Mouse (Mus musculus) hindbrain, embryonic 15.5 days (tissue): ENCODE data around the gene Cyp26c1. TPM values are rescaled to one million over a fixed set of nuclear protein-coding genes. Genes with fewer than 3 reads are reported as not detected.

Source experiments
- ATAC-seq: fragments of 200-750 bp; cut with Nextera tagmentation; 2 replicates; pipeline ENCODE4 v1.8.0; 2017; ENCODE audit warnings: low read depth, moderate number of reproducible peaks, moderate TSS enrichment; ENCODE audit not compliant: low FRiP score
- H3K27ac ChIP-seq: fragments of 300-500 bp; sonication (generic); replicated peaks from 2 replicates; pipeline ENCODE4 v1.5.1; 2015; ENCODE audit warnings: mild to moderate bottlenecking, inconsistent platforms
- H3K27me3 ChIP-seq: fragments of 300-500 bp; sonication (generic); 2 replicates; pipeline ENCODE4 v1.6.1; 2015; ENCODE audit warnings: control low read depth, inconsistent platforms
- H3K36me3 ChIP-seq: fragments of 300-500 bp; sonication (generic); 2 replicates; pipeline ENCODE4 v1.6.1; 2015; ENCODE audit warnings: control low read depth, inconsistent platforms
- H3K4me1 ChIP-seq: fragments of 300-500 bp; sonication (generic); replicated peaks from 2 replicates; pipeline ENCODE4 v1.6.1; 2015; ENCODE audit warnings: control low read depth, inconsistent platforms
- H3K4me2 ChIP-seq: fragments of 300-500 bp; sonication (generic); 2 replicates; pipeline ENCODE4 v1.6.1; 2015; ENCODE audit warnings: moderate library complexity, mild to moderate bottlenecking, inconsistent platforms
- H3K4me3 ChIP-seq: fragments of 300-500 bp; sonication (generic); 2 replicates; pipeline ENCODE4 v1.5.1; 2015; ENCODE audit warnings: mild to moderate bottlenecking, inconsistent platforms
- H3K9ac ChIP-seq: fragments of 300-500 bp; sonication (generic); 2 replicates; pipeline ENCODE4 v1.6.1; 2015; ENCODE audit warnings: inconsistent platforms
- H3K9me3 ChIP-seq: fragments of 300-500 bp; sonication (generic); 2 replicates; pipeline ENCODE4 v1.6.1; 2016; ENCODE audit warnings: control low read depth, inconsistent platforms
- WGBS: fragments of 180-500 bp; shearing (Covaris S2); methylation state at CpG from one replicate; pipeline ENCODE4 v1.1.7; 2015; 5-methylcytosine and 5-hydroxymethylcytosine counted together
- polyA plus RNA-seq: library from polyadenylated mRNA; unstranded; fragments of >200 nt; fragmentation: Nextera tagmentation; extraction: Ambion mirVana; gene quantifications from 2 replicates; pipeline ENCODE4 v1.2.1, GENCODE M21; 2015

The Cyp26c1 gene
- not detected in 2 replicates for polyA plus RNA-seq

DNA sequence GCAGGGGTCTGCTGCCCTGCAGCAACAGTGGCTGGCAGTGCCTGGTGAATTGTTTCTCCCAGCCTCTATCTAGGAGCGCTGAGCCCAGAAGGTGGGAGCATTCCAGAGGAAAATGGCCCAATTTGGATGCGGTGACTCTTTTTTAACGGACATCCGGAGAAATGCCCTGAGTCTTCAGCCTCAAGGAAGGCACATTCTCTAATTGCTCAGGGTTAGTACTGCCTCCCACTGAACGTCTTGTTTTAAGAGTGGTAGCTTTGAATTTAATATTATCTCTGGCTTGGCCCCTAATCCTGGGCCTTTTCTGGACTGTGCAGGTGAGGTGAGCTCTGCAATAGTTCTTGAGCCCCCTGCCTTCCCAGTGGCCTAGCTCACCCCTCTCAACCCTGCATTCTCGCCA lies at the start of gene Cyp26c1:
TSS of gene Cyp26c1 (plus strand) at position 301 of the 400 bp plus-strand sequence.
- Histone ChIP-seq H3K9ac (no peak within 1 kb of the TSS), H3K4me1 (peaks cover 12% of the 10 kb centered on the region), H3K9me3 (no peaks in the 10 kb centered on the region), H3K27me3 (peaks cover 86% of the 10 kb centered on the region), H3K4me3 (no peak within 1 kb of the TSS), H3K4me2 (no peak within 1 kb of the TSS), H3K27ac (no peak within 1 kb of the TSS), H3K36me3 (no peaks in the 10 kb centered on the region)
- no peak for ATAC-seq
- WGBS = 10% methylated on average over 6 of the region's 6 CpGs

DNA sequence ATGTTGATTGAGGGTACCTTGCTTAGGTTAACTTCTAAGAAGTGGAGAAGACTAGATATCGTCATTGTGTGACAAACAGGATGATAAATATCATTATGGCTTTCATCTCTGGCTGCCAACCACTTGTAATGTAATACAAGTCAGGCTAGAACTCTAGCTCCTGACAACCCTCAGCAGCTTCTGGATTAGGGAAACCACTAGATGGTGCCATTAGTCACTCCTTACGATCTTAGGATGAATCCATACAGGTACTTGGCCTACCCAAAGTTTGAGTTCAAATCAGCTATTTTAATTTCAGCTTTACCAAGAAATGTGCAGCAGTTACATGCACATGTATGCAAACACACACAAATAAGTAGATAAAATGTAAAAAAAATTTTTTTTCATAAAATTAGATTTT lies 37.4 kb upstream of the Cyp26c1 start:
- WGBS = 46% methylated on average over 2 of the region's 2 CpGs
- Histone ChIP-seq H3K27ac (no peak overlapping the region), H3K27me3 (no peaks in the 10 kb centered on the region), H3K4me1 (no peaks in the 10 kb centered on the region), H3K36me3 (no peaks in the 10 kb centered on the region), H3K9me3 (no peaks in the 10 kb centered on the region), H3K4me3 (no peak overlapping the region), H3K4me2 (no peak overlapping the region), H3K9ac (no peak overlapping the region)
- ATAC-seq = no peak

DNA sequence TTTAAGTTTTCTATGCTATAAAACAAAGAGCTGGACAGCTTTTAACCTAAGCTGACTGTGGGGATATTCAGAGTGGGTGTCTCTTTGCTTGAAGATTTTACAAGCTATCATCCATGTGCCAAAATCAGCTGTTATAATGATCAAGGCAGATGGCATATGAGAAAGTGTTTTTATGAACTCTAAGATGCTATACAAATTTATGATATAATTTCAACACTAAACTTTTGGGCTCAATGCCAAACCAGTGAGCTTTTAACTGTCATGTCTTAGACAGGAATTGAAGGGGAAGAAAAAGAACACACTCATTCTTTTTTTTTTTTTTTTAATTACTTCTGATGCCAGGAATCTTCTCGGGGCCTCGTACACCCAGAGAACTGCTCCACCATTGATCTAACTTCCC lies 34.9 kb upstream of the Cyp26c1 start:
- no peaks in the 10 kb centered on the region for H3K36me3 ChIP-seq
- H3K9me3 ChIP-seq = no peaks in the 10 kb centered on the region
- H3K9ac ChIP-seq = no peak overlapping the region
- H3K4me1 ChIP-seq = no peaks in the 10 kb centered on the region
- no peak for ATAC-seq
- no peaks in the 10 kb centered on the region for H3K27me3 ChIP-seq
- no peak overlapping the region for H3K4me2 ChIP-seq
- 65% methylated on average over 2 of the region's 2 CpGs for WGBS
- H3K4me3 ChIP-seq = no peak overlapping the region
- no peak overlapping the region for H3K27ac ChIP-seq

DNA sequence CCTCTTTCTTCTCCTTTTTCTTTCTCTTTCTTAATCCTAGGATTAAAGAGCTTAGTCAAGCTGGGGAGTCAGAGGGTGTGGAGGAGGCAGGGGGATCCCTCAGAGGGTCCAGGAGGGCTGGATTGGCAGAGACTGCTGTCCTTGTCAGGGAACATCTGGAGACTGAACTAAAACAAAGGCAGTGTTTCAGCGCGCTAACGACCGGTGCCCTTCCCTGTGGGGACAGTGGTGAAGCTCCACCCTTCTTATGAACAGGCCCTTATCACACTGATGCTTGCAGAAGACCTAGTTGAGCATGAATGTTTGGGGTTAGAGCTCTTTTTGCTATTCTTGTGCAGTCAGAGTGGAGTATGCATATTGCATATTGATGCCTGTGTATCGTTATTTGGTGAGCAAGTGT lies 31.4 kb upstream of the Cyp26c1 start:
- Histone ChIP-seq H3K27me3 (no peaks in the 10 kb centered on the region), H3K4me3 (no peak overlapping the region), H3K4me1 (no peaks in the 10 kb centered on the region), H3K9me3 (no peaks in the 10 kb centered on the region), H3K36me3 (no peaks in the 10 kb centered on the region), H3K9ac (no peak overlapping the region), H3K27ac (no peak overlapping the region), H3K4me2 (no peak overlapping the region)
- 29% methylated on average over 5 of the region's 5 CpGs for WGBS
- ATAC-seq = no peak

DNA sequence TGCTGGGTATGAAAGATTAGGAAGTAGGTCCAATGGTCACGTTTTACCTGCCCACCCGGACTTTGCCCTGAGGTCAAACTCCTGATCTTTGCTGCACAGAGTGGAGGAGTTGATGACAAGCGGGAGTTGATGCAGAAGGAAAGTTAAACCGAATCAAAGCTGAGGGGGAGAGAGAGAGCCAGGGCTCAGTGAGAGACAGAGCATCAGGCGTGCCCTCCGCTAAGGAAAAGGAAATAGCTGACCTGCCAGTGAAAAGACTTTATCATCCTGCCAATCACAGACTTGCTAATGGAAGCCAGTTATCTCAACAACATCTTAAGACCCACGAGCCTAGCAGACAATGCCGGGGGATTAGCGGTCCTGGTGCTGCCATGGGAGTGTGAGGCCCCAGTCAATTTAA lies 28.9 kb upstream of the Cyp26c1 start:
- no peak overlapping the region for H3K4me2 ChIP-seq
- H3K4me1 ChIP-seq = no peaks in the 10 kb centered on the region
- H3K27ac ChIP-seq = no peak overlapping the region
- no peaks in the 10 kb centered on the region for H3K27me3 ChIP-seq
- no peak overlapping the region for H3K9ac ChIP-seq
- no peaks in the 10 kb centered on the region for H3K9me3 ChIP-seq
- no peak overlapping the region for H3K4me3 ChIP-seq
- H3K36me3 ChIP-seq = no peaks in the 10 kb centered on the region
- 9% methylated on average over 9 of the region's 9 CpGs for WGBS
- no peak for ATAC-seq

DNA sequence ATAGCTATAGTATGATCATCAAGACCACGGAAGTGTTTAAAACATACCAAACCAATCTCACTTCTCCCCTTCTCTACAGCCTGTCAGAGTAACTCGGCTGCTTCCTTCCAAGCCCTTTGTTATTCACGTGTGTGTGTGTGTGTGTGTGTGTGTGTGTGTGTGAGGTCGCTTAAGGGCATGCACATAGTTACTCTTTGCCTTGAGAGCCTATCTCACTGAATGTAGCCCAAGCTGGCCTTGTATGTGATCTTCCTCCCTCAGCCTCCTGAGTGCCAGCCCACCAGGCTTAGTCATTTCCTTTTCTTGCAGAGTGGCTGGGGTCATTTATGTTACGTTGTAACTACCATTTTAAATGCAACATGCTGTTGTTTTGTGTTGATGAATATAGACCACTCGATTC lies 20.1 kb upstream of the Cyp26c1 start:
- Histone ChIP-seq H3K4me3 (no peak overlapping the region), H3K4me2 (no peak overlapping the region), H3K27ac (no peak overlapping the region), H3K9me3 (no peaks in the 10 kb centered on the region), H3K4me1 (no peaks in the 10 kb centered on the region), H3K27me3 (no peaks in the 10 kb centered on the region), H3K36me3 (no peaks in the 10 kb centered on the region), H3K9ac (no peak overlapping the region)
- ATAC-seq = no peak
- WGBS = 68% methylated on average over 6 of the region's 6 CpGs

DNA sequence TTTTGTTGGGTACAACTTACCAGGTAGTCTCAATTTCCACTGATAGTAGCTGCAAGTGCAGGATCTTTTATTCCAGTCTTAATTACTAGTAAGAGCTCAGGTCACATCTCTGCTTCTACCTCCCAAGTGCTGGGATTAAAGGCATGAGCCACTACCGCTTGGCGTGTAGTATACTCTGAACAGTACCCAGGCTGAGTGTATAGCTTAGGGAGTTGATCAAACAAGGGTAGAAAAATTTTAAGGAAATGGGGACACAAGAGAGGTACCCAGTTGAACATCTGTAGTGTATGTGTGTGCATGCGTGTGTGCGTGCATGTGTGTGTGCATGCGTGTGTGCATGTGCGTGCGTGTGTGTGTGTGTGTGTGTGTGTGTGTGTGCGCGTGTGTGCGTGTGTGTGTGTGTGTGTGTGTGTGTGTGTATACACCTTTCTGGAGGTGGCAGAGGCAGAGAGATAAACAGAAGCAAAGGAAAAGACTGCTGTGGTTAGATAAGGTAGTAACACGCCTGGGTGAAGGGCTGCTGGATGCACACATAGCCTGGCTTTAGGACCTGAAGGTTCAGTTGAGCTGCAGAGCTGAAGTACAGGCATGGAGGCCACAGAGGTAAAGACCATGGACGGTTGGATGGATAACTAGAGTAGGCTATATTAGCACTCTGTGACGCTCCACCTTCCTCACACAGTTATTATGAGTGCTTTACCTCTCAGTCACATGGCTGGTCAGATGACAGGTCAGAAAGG lies 17.4 kb upstream of the Cyp26c1 start:
- no peaks in the 10 kb centered on the region for H3K27me3 ChIP-seq
- no peak for ATAC-seq
- H3K4me3 ChIP-seq = no peak overlapping the region

DNA sequence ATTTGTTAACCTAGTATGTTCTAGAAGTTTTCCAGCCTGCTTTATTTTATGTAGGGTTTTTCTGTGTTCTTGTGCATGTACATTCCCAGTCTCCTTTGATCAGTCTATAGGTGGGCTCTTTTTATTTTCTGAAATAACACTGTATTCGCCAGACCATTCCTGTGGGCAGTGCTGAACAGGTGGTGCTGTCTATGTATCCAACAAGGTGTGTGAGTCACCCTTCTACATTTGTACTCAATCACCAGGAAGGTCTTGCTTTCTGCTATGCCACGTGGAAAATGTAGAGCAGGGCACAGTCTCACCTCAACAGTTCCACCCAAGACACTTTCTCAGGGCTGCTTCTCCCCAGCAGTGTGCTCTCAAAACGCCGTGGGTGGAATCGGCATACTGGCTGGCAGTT lies 16.7 kb upstream of the Cyp26c1 start:
- WGBS = 90% methylated on average over 5 of the region's 5 CpGs
- Histone ChIP-seq H3K9ac (no peak overlapping the region), H3K4me2 (no peak overlapping the region), H3K27ac (no peak overlapping the region), H3K9me3 (no peaks in the 10 kb centered on the region), H3K4me3 (no peak overlapping the region), H3K4me1 (no peaks in the 10 kb centered on the region), H3K36me3 (no peaks in the 10 kb centered on the region), H3K27me3 (no peaks in the 10 kb centered on the region)
- no peak for ATAC-seq

More for the DNA sequence above, 17.4 kb upstream of the Cyp26c1 start:
- Histone ChIP-seq H3K4me2 (no peak overlapping the region), H3K9me3 (no peaks in the 10 kb centered on the region), H3K9ac (no peak overlapping the region), H3K4me1 (no peaks in the 10 kb centered on the region), H3K36me3 (no peaks in the 10 kb centered on the region), H3K27ac (no peak overlapping the region)
- WGBS = 86% methylated on average over 13 of the region's 13 CpGs

DNA sequence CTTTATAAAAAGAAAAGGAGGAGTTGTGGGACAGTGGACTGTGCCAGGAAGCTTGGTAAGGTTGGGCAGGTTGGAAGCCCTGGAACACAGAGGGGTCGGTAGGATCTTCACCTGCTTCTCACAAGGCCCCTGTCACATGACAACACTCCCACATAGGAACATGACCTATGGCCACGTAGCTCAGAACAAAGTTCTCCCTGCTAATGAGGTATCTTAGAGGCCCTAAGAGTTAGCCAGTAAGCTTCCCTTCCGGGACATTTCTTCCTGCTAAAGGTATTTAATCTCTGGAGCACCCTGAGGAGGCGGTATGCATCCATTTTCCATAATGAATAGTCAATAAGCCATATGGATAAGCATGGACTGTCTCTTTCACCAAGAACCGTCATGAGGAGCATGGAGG lies 15.9 kb upstream of the Cyp26c1 start:
- ATAC-seq = no peak
- 83% methylated on average over 5 of the region's 5 CpGs for WGBS
- Histone ChIP-seq H3K4me2 (no peak overlapping the region), H3K27ac (no peak overlapping the region), H3K4me3 (no peak overlapping the region), H3K4me1 (no peaks in the 10 kb centered on the region), H3K27me3 (no peaks in the 10 kb centered on the region), H3K36me3 (no peaks in the 10 kb centered on the region), H3K9ac (no peak overlapping the region), H3K9me3 (no peaks in the 10 kb centered on the region)

DNA sequence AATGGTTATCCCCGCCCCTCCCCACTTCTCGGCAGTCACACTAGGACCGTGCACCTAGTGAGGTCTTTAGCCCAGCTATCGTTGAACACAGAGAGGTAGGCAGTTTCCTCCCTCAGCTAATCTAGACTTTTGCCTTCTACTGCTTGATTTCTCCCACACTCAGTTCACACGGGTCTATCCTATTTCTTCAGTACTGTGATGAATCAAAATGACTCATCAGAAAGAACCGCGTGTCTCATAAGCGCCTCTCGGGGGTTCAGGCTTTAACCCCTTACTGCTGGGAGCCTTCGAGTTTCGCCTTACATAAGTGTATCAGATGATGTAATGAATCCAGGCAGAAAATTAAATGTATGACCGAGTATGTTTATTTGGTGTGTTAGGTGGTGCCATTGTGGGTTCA lies 12.0 kb upstream of the Cyp26c1 start:
- 68% methylated on average over 12 of the region's 12 CpGs for WGBS
- H3K27ac ChIP-seq = no peak overlapping the region

DNA sequence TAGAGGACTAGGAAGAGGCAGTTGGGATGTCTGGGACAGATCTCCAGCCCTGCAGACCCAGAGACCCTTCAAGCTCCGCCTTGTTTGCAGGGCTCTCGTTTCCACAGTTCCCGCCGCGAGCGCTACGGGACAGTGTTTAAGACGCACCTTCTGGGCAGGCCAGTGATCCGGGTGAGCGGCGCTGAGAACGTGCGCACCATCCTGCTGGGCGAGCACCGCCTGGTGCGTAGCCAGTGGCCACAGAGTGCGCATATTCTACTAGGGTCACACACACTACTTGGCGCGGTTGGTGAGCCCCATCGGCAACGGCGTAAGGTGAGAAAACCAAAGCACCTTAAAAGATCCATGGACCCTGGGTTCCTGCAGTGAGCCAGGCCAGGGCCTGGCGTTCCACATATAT lies 966 bp downstream of the Cyp26c1 start:
- Histone ChIP-seq H3K4me3 (no peak overlapping the region), H3K36me3 (no peaks in the 10 kb centered on the region), H3K9me3 (no peaks in the 10 kb centered on the region), H3K4me1 (peaks cover 19% of the 10 kb centered on the region), H3K9ac (no peak overlapping the region), H3K4me2 (no peak overlapping the region), H3K27me3 (peaks cover 97% of the 10 kb centered on the region), H3K27ac (no peak overlapping the region)
- no peak for ATAC-seq
- 7% methylated on average over 23 of the region's 23 CpGs for WGBS

More for the DNA sequence above, 12.0 kb upstream of the Cyp26c1 start:
- Histone ChIP-seq H3K9me3 (no peaks in the 10 kb centered on the region), H3K4me3 (no peak overlapping the region), H3K4me2 (no peak overlapping the region), H3K27me3 (no peaks in the 10 kb centered on the region), H3K9ac (no peak overlapping the region), H3K4me1 (no peaks in the 10 kb centered on the region), H3K36me3 (no peaks in the 10 kb centered on the region)
- ATAC-seq = no peak

DNA sequence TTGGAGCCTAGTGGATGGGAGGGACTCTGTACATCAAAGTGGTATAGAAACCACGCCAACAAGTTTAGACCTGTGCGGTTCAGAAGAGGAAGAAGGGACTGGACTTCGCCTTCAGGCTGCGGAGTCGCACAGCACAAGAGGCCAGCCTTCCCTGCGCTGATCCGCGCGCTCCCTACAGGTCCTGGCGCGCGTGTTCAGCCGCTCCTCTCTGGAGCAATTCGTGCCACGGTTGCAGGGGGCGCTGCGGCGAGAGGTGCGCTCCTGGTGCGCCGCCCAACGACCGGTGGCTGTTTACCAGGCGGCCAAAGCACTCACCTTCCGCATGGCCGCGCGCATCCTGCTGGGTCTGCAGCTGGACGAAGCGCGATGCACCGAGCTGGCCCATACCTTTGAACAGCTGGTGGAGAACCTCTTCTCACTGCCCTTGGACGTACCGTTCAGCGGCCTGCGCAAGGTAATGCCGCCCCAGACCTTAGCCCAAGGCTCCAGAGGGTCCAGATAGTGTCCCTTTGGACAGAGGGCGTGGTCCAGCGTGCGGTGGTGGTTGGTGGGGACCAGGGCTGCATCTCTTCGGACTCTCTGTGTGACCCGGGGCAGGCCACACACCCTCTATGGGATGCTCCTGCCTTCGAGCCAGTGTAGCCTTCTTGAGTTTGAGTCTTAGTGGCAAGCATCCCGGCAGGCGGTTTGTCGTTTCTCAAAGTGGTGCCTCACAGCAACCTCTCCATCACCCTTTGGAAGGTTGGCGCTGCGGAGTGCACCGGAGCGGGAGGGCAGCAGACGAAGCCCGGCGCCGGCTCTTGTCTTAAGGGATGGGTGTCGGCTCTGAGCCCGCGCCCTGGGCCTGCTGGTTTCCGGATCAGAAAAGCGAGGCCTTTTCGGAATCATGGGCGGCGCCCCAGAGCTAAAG lies 1.8 kb downstream of the Cyp26c1 start:
- Histone ChIP-seq H3K4me1 (peaks cover 19% of the 10 kb centered on the region), H3K36me3 (no peaks in the 10 kb centered on the region), H3K27me3 (peaks cover 98% of the 10 kb centered on the region), H3K4me2 (0 out of 2 replicates have a peak overlapping the region, but pooled peaks have one; percentile 4), H3K9me3 (no peaks in the 10 kb centered on the region), H3K4me3 (no peak overlapping the region), H3K27ac (no peak overlapping the region), H3K9ac (no peak overlapping the region)
- ATAC-seq = no peak
- WGBS = 3% methylated on average over 62 of the region's 62 CpGs
